Mouse (Mus musculus) midbrain, embryonic 13.5 days (tissue): ENCODE results near the gene AC170998.1. TPM values are rescaled to one million over a fixed set of nuclear protein-coding genes. Genes with fewer than 3 reads are reported as not detected.

Source experiments
- ATAC-seq: fragments of 200-750 bp; cut with Nextera tagmentation; 2 replicates; pipeline ENCODE4 v1.8.0; 2017; ENCODE audit warnings: mild to moderate bottlenecking, moderate TSS enrichment, moderate library complexity
- H3K27ac ChIP-seq: fragments of 300-500 bp; sonication (generic); 2 replicates; pipeline ENCODE4 v1.5.1; 2015; ENCODE audit warnings: inconsistent platforms, mild to moderate bottlenecking, moderate library complexity
- H3K27me3 ChIP-seq: fragments of 300-500 bp; sonication (generic); 2 replicates; pipeline ENCODE4 v1.6.1; 2015; ENCODE audit warnings: mild to moderate bottlenecking, inconsistent platforms
- H3K36me3 ChIP-seq: fragments of 300-500 bp; sonication (generic); 2 replicates; pipeline ENCODE4 v1.6.1; 2015; ENCODE audit warnings: mild to moderate bottlenecking, inconsistent platforms
- H3K4me1 ChIP-seq: fragments of 300-500 bp; sonication (generic); replicated peaks from 2 replicates; pipeline ENCODE4 v1.6.1; 2015; ENCODE audit warnings: inconsistent platforms
- H3K4me2 ChIP-seq: fragments of 300-500 bp; sonication (generic); replicated peaks from 2 replicates; pipeline ENCODE4 v1.6.1; 2015; ENCODE audit warnings: moderate library complexity, mild to moderate bottlenecking, inconsistent platforms
- H3K4me3 ChIP-seq: fragments of 300-500 bp; sonication (generic); replicated peaks from 2 replicates; pipeline ENCODE4 v1.5.1; 2015; ENCODE audit warnings: mild to moderate bottlenecking, inconsistent platforms
- H3K9ac ChIP-seq: fragments of 300-500 bp; sonication (generic); replicated peaks from 2 replicates; pipeline ENCODE4 v1.6.1; 2015; ENCODE audit warnings: mild to moderate bottlenecking, inconsistent platforms
- H3K9me3 ChIP-seq: fragments of 300-500 bp; sonication (generic); 2 replicates; pipeline ENCODE4 v1.6.1; 2016; ENCODE audit warnings: mild to moderate bottlenecking, inconsistent platforms
- WGBS: fragments of 180-500 bp; shearing (Covaris S2); methylation state at CpG from one replicate; pipeline ENCODE4 v1.1.7; 2015; 5-methylcytosine and 5-hydroxymethylcytosine counted together
- polyA plus RNA-seq: library from polyadenylated mRNA; unstranded; fragments of >200 nt; fragmentation: Nextera tagmentation; extraction: Ambion mirVana; gene quantifications from 2 replicates; pipeline ENCODE4 v1.2.1, GENCODE M21; 2015

AC170998.1 gene
- polyA plus RNA-seq, 1 experiment from 2014 or later: 2.3 TPM

DNA sequence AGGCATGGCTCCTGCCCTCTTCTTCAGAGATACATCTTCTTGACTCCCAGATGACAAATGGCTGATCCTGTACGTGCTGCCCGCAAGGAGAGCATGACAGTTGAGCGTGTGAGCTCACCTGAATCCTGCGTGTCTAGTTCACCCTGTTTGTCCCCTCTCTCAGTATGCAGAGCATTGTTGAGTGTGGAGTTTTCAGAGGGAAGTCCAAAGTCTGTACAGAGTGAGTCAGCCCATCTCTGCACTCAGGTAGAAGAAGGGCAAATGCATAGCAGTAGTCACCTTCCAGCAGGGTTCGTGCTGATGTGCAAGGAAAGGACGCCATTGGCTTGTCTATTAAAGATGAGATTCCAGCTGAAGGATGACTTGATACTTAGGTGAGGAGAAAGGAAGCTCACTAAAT is 13.4 kb downstream of the AC170998.1 start:
- no peak overlapping the region for H3K27ac ChIP-seq
- H3K36me3 ChIP-seq: peaks cover 59% of the 10 kb centered on the region
- H3K9me3 ChIP-seq: no peaks in the 10 kb centered on the region
- no peak overlapping the region for H3K4me3 ChIP-seq
- no peak overlapping the region for H3K9ac ChIP-seq
- no peak for ATAC-seq
- WGBS: 93% methylated on average over 6 of the region's 6 CpGs
- H3K27me3 ChIP-seq: no peaks in the 10 kb centered on the region
- no peak overlapping the region for H3K4me2 ChIP-seq
- no peaks in the 10 kb centered on the region for H3K4me1 ChIP-seq

DNA sequence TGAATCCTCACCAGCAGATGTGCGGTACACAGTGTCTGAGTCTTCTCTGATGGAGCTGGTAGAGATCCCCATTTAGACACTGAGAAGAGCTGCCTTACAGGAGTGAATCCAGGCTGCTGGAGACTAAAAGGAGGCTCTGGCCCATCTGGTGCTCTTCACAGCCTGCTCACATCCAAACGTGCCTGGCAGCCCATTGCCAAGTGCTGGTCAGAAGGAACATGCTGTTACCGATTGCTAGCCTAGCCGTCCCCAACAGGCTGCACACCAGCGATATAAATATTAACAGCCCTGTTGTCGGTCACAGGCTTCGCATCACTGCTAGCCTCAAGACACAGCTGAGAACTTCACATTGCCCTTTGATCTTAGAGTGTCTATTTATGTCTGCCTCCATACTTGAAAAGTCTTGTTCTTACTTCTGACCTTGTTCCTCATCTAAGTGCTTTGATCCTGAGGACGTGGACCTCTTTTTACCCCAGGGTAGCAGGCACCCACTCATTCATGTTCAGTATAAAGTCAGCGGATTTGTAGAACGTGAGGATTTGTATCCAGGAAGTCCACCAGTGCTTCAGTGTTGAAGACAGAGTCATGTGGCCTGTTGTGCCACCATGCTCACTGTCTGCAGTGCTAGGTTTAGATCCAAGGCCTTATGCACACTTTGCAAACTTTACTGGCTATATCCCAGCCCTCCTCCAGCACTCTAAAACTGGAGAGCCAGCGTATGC is 17.4 kb downstream of the AC170998.1 start:
- Histone ChIP-seq H3K4me2 (no peak overlapping the region), H3K27me3 (no peaks in the 10 kb centered on the region), H3K36me3 (peaks cover 93% of the 10 kb centered on the region), H3K27ac (no peak overlapping the region), H3K4me1 (no peaks in the 10 kb centered on the region), H3K9ac (no peak overlapping the region), H3K9me3 (no peaks in the 10 kb centered on the region), H3K4me3 (no peak overlapping the region)
- no peak for ATAC-seq
- WGBS: 97% methylated on average over 11 of the region's 11 CpGs

DNA sequence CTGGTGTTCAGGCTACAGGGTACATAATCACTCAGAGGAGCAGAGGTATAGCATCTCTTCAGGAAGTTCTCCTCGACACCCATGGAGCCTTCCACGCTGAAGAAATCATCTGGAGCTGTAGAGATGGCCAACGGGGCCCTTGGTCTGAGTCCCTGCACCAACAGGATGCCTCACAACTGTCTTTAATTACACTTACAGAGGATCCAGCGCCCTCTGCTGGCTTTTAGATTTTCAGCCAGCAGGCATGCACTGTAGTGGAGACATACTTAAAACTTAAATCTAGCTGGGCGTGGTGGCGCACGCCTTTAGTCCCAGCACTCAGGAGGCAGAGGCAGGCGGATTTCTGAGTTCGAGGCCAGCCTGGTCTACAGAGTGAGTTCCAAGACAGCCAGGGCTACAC is 18.0 kb downstream of the AC170998.1 start:
- Histone ChIP-seq H3K9ac (no peak overlapping the region), H3K9me3 (no peaks in the 10 kb centered on the region), H3K36me3 (peaks cover 97% of the 10 kb centered on the region), H3K4me2 (no peak overlapping the region), H3K27me3 (no peaks in the 10 kb centered on the region), H3K27ac (no peak overlapping the region), H3K4me1 (no peaks in the 10 kb centered on the region), H3K4me3 (no peak overlapping the region)
- ATAC-seq: no peak
- 93% methylated on average over 9 of the region's 9 CpGs for WGBS

DNA sequence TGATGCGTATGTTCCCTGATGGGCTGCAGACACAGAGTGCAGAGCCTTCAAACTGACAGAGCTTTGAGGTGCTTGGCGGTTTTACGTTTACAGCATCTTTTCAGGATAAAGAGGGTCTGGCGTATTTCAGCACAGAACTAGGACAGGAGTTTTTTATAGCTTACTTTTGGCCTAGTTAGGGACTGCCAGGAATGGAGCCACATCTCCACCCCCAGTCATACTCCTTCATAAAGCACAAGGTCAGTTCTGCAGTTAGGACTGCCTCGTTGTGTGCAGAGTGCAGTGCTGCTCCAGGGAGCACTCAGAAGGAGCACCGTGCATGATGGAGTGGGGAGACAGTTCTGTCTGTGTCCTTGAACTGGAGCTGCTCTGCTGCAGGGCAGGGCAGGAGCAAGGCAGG is 19.9 kb downstream of the AC170998.1 start:
- Histone ChIP-seq H3K9me3 (no peaks in the 10 kb centered on the region), H3K9ac (no peak overlapping the region), H3K4me1 (no peaks in the 10 kb centered on the region), H3K27ac (no peak overlapping the region), H3K27me3 (no peaks in the 10 kb centered on the region), H3K4me2 (no peak overlapping the region), H3K4me3 (no peak overlapping the region), H3K36me3 (peaks cover 81% of the 10 kb centered on the region)
- ATAC-seq: no peak
- 95% methylated on average over 6 of the region's 6 CpGs for WGBS

DNA sequence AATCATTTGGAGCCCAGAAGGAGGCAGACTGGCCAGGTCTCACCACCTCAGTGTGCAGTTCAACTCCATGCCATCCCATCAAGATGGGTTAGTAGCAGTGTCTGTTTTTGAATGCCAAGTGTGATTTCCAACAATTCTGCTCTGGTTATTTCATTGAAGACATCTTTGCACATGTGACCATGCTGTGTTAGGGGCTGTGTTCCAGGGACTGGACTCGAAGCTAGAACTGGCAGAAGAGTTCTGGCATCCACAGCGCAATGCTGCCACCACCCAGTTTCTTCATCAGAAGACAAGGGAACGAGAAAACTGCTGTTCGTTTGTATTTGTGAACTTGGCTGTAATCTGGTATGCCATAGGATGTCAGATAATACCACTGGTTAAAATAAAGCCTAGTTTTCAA is 22.1 kb downstream of the AC170998.1 start:
- Histone ChIP-seq H3K27me3 (no peaks in the 10 kb centered on the region), H3K9ac (no peak overlapping the region), H3K4me1 (no peaks in the 10 kb centered on the region), H3K4me3 (no peak overlapping the region), H3K9me3 (no peaks in the 10 kb centered on the region), H3K36me3 (peaks cover 60% of the 10 kb centered on the region), H3K27ac (no peak overlapping the region), H3K4me2 (no peak overlapping the region)
- 94% methylated on average over 4 of the region's 4 CpGs for WGBS
- ATAC-seq: no peak

DNA sequence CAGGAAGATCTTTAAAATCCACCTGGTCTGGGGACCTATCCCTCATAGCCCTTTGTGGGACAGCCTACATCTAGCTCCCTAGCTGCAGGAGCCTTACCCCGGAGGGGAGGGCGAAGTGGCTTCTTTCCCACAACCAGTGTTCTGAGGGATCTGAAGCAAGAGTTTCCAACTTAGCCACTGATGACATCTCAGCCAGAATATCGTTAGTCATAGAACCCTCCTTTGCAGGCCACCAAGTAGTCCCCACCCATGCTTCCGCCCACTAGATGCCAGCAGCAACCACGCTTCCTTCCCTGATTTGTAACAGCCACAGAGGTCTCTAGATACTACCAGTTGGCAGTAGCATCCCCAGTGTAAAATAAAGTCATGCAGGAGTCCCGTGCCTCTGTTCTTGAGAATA is 24.7 kb downstream of the AC170998.1 start:
- H3K4me1 ChIP-seq: no peaks in the 10 kb centered on the region
- no peak overlapping the region for H3K4me3 ChIP-seq
- H3K27me3 ChIP-seq: no peaks in the 10 kb centered on the region
- 93% methylated on average over 6 of the region's 6 CpGs for WGBS
- H3K36me3 ChIP-seq: peaks cover 34% of the 10 kb centered on the region
- H3K4me2 ChIP-seq: no peak overlapping the region
- no peak for ATAC-seq
- no peak overlapping the region for H3K27ac ChIP-seq
- H3K9me3 ChIP-seq: no peaks in the 10 kb centered on the region
- no peak overlapping the region for H3K9ac ChIP-seq

DNA sequence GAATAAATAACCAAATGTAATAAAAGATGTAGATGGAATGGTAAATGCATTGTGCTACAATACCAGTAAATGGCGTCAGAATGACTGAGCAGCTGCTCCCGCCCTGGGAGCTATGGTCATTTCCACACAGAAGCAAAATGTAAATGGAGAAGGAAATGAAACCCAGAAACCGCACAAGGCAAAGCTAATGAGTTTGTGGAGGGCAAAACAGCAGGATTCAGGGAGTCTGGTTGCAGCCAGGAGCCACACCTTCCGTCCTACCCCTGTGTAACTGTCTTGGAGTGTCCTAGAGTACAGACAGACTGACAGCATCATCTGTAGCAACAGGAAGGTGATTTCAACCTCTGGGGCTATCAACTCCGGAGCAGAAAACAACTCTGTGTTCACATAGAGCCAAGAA is 30.6 kb downstream of the AC170998.1 start:
- 74% methylated on average over 5 of the region's 5 CpGs for WGBS
- Histone ChIP-seq H3K4me1 (no peaks in the 10 kb centered on the region), H3K4me3 (no peak overlapping the region), H3K27me3 (no peaks in the 10 kb centered on the region), H3K36me3 (no peaks in the 10 kb centered on the region), H3K9me3 (no peaks in the 10 kb centered on the region), H3K9ac (no peak overlapping the region), H3K4me2 (no peak overlapping the region), H3K27ac (no peak overlapping the region)
- no peak for ATAC-seq

DNA sequence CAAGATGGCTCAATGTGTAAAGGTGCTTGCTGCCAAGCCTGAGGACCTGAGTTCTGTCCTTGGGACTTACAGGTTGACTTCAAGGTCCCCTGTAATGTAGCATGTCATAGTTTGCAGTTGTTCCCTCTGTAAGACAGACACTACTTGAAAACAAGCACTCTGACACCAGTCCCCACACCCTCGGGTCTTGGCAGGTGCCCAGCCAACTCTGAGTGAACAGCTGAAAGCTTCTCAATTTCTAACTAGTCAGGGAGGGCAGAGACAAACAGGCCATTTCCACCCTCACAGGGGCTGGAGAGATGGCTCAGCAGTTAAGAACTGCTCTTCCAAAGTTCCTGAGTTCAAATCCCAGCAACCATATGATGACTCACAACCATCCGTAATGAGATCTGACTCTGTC is 31.6 kb downstream of the AC170998.1 start:
- Histone ChIP-seq H3K4me1 (no peaks in the 10 kb centered on the region), H3K9ac (no peak overlapping the region), H3K4me3 (no peak overlapping the region), H3K27me3 (no peaks in the 10 kb centered on the region), H3K36me3 (no peaks in the 10 kb centered on the region), H3K9me3 (no peaks in the 10 kb centered on the region), H3K27ac (no peak overlapping the region), H3K4me2 (no peak overlapping the region)
- 77% methylated on average over 2 of the region's 2 CpGs for WGBS
- no peak for ATAC-seq

DNA sequence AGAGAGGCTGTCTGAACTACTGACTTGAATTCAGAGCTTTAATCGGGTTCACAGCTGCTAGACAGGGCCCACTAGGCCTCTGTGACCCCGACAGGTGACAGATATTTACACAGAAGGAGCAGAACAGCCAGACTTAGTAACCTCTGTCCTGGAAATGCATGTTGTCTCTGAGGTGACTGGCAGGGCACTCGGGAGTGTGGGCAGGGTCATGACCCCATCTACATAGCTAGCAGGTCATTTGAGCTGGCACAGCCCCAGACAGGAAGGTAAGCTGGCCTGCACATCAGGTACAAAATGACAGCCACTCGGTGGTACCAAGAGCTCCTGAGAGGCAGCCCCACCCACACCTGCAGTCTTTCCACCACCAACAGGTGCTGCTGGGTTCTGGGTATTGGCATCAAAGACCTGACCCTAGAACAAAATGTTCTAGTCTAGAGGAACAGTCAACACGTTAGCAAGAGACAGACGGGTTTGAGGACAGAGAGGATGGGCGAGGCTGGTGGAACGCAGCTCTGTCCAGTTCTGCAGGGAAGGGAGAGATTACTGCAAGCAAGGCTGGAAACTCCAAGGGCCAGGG is 34.9 kb downstream of the AC170998.1 start:
- no peak overlapping the region for H3K27ac ChIP-seq
- no peaks in the 10 kb centered on the region for H3K9me3 ChIP-seq
- H3K27me3 ChIP-seq: no peaks in the 10 kb centered on the region
- no peak overlapping the region for H3K4me2 ChIP-seq
- no peaks in the 10 kb centered on the region for H3K4me1 ChIP-seq
- WGBS: 78% methylated on average over 8 of the region's 8 CpGs
- H3K4me3 ChIP-seq: no peak overlapping the region
- ATAC-seq: no peak
- H3K9ac ChIP-seq: no peak overlapping the region
- H3K36me3 ChIP-seq: no peaks in the 10 kb centered on the region

DNA sequence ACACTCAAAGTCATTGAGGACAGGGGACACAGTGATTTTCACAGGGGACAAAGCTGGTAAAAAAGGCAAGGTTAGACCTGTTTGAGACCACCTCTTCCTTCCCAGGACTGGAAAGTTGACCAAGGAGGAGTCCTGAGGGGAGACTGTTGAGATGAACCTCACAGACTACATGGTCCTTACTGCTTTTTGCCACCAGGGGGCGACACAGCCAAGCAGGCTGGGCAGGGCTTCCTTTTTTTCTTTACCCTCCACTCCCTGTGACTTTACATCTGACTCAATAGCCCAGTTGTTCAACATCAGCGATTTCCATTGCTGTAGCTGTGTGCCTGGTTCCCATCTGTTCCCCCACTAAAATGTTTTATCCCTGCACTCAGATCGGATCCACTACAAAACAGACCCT is 36.0 kb downstream of the AC170998.1 start:
- 10% methylated on average over 3 of the region's 3 CpGs for WGBS
- Histone ChIP-seq H3K4me3 (no peak overlapping the region), H3K4me2 (no peak overlapping the region), H3K9me3 (no peaks in the 10 kb centered on the region), H3K27me3 (no peaks in the 10 kb centered on the region), H3K36me3 (no peaks in the 10 kb centered on the region), H3K4me1 (no peaks in the 10 kb centered on the region), H3K27ac (no peak overlapping the region), H3K9ac (no peak overlapping the region)
- no peak for ATAC-seq

DNA sequence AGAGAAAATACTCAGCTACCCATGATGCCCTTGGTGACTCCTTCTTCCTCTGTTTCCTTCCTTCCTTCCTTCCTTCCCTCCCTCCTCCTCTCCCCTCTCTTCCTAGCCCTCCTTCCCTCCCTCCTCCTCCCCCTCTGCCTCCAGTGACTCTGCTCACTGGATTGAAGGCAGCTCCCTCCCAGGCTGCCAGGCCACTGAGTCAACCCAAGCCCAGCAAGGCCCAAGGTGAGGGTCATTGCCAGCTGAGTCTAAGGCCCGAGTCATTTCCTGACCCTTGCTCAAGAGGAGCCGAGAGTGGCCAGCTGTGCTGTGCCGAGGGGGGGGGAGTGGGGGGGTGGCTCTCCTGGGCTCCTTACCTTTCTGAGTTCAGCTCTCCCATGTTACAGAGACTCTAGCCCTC is 40.3 kb downstream of the AC170998.1 start:
- Histone ChIP-seq H3K27me3 (peaks cover 34% of the 10 kb centered on the region), H3K4me3 (no peak overlapping the region), H3K4me1 (peaks cover 15% of the 10 kb centered on the region), H3K27ac (no peak overlapping the region), H3K9ac (no peak overlapping the region), H3K9me3 (no peaks in the 10 kb centered on the region), H3K4me2 (no peak overlapping the region), H3K36me3 (no peaks in the 10 kb centered on the region)
- 71% methylated on average over 3 of the region's 3 CpGs for WGBS
- ATAC-seq: no peak

DNA sequence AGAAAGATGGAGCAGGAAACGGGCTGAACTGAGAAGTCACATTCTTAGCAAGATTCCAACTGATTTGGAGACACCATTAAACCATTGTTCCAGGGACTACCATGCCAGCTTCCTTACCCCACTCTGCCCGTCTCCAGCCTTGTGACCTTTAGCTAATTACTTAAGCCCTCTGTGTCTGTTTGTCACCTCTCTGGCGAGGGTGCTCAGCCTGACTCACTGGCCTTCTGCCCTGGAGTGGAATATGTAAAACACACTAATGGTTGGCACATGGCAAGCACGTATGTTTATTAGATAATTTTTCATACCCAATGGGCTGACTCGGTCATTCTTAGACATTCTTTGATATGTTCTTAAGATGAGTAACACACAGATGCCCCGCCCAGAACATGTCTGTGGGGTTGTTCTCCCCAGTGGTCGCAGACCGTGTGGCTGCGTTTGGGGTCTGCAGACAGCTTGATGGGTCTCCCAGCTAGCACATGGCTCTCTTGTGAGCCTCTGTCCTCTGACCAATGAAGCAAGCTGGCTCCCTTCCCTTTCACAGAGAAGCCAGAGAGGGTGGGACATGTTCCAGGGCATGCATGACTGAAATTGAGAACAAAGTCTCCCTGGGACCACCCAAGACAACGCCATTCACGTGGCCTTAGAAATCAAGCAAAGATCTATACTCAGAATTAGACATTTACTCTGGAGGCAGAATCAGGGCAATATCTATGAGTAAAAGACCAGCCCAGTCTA is 41.1 kb downstream of the AC170998.1 start:
- no peak overlapping the region for H3K27ac ChIP-seq
- no peak overlapping the region for H3K4me2 ChIP-seq
- ATAC-seq: no peak
- 73% methylated on average over 11 of the region's 11 CpGs for WGBS
- H3K9ac ChIP-seq: no peak overlapping the region
- peaks cover 15% of the 10 kb centered on the region for H3K4me1 ChIP-seq
- H3K9me3 ChIP-seq: no peaks in the 10 kb centered on the region
- no peaks in the 10 kb centered on the region for H3K36me3 ChIP-seq
- H3K4me3 ChIP-seq: no peak overlapping the region
- peaks cover 39% of the 10 kb centered on the region for H3K27me3 ChIP-seq
